Mouse (Mus musculus): ENCODE results near the gene Tnpo1.

GRCm38 (mm10) chr13:98792864-98793263 lies 133.3 kb downstream of the Tnpo1 start:
- TF ChIP-seq CTCF (IDR thresholded peaks at IDR 0.05; ENCODE audit: extremely low read depth, insufficient read depth, insufficient read length, insufficient replicate concordance) (no peak), POLR2A (IDR thresholded peaks at IDR 0.05; ENCODE audit: low read depth, low read length) (no peak)
